Mouse (Mus musculus) frontal cortex, adult (tissue): ENCODE results near the gene Rpusd2.

ENCODE experiments used
- ATAC-seq: cut with Nextera tagmentation; 2 replicates; pipeline ENCODE4 v1.9.2; 2017; ENCODE audit warnings: mild to moderate bottlenecking, moderate library complexity, mixed read lengths; ENCODE audit not compliant: low TSS enrichment

Gene Rpusd2

DNA sequence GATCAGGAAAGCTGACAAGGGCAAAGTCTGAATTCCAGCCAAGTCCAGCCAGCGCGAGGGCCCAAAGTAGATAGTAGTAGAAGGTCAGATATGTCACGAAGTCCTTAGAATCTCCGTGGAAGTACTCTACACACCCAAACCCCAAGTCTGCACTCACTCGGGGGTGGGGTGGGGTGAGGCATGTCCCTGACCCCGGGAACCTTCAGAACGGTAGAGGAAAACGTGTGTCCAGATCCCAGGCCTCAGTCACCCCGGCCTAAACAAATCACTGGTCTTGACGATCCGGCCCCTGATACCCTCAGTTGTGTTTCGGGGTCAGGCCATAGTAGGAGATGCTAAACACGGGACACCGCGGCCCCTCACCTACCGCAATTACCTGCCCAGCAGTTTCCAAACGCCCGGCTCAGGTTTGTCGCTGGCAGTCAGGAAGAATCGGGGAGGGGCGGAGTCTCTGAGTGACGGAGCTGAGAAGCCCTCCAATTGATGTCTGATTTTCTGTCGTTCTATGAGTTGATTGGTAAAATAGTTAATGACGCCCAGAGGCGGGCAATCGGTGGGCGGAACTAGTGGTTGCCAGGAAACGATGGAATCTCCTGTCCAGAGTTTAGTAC lies 5.5 kb upstream of the Rpusd2 start, which contains the start of gene Ccdc32:
Gene Ccdc32 (minus strand): TSS at position 453 of the 611 bp plus-strand sequence.
- peak; percentile 99 for ATAC-seq

DNA sequence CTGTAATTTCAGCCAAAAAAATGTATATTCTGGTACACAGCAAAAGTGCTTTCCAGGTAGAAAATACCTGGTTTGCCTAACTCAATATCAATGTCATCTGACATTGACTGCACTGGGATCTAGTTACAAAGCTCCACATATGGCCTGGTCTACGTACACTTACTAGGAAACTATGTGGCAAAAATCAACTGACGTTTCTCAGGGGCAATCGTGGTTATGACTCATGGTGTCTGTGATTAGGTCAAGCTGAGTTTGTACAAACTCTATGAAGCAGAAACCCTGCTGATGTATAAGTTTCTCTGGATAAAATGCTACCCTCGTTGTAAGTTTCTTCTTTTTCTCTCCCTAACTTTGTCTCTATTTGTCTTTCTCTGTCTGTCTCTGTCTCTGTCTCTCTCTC lies 2.4 kb upstream of the Rpusd2 start:
- no peak for ATAC-seq

DNA sequence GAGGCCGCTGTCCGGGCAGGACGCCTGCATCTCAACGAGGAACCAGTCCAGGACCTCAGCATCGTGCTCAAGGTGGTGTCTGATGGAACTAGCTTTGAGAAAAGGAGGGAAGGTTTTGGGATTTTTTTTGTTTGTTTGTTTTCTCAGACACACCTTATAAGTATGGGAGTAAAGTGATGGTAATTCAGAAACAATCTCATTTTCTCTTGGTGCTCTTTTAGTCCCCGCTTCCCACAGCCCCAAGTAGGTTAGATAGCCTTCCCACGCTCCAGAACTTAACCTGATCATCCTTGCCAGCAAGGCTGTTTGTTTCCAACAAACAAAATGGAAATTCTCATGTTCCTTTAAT lies 781 bp downstream of the Rpusd2 start:
- ATAC-seq: no peak

DNA sequence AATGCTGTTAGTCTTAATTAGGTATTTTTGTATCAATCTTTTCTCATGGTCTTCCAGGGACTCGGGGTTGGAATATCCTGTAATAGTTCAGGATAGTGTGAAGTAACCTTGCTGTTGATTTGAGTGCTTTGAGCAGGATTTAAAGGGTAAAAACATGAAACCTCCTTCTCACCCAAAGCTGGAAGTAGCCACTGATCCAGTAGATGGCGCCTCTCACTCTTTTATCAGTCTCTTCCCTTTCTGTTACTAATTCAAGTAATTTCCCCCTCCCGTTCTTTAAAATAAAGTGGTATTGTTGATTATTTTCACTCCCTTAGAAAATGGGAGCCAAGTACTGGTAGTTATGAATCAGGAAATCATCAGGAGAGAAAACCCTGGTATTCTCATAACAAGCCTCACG lies 6.3 kb downstream of the Rpusd2 start:
- ATAC-seq: peak; percentile 76

DNA sequence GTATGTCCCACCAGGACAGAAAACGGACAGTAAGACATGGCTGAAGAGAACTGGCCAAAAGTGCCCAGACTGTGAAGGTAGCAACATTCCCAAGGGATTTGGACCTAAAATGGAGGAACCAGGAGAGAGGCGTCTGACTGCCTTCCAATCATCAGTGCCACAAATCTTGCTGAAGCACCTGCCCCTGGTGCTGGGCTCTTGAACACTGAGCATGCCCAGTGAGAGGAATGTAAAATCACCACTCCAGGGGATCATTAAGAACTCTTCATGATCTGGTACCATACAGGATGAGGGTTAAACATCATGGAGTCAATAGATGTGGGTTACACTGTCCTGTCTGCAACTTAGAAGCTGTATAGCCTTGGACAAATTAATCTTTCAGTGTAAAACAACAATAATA lies 10.6 kb downstream of the Rpusd2 start:
- ATAC-seq: no peak

DNA sequence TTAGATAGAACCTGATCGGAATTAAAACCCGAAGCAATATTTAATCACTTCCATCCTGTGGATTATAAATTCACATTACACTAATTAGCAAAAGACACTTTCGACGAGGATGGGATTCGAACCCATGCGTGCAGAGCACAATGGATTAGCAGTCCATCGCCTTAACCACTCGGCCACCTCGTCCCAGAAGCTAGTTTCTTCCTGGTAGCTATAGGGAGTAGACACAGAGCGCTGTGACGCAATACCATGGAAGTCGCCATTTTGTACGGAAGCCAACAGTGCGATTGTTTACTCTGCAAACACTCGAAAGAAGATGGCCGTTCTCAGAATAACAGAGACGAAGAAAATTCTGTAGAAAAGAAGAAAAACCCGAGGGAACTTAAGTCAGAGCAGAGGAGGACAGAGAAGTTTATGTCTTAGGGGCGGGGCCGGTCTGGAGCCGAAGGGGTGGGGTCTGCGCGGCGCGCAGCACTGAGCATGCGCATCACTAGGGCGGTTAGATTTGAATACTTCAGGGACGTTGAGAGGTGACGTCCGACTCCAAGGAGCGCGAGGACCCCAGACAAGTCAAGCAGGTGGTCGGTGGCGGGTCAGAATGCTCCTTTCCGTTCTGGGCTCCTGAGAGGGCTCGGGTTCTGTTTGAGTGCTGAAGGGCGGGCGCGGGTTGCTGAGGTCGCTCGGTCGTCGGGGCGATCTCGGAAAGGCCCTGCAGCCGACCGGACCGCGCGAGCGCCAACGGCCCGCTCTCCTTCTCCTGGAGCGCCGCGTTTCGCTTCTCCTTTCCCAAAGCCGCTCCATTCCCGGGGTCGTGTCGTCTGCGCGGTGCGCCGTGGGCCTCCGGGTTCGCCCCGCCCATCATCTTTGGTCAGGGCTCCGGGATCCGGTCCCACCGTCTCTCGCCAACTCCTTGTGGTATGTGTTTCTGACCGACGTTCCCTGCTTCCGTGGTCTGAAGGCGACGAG lies 12.3 kb downstream of the Rpusd2 start, which contains the start of gene Knl1:
Gene Knl1 (plus strand): TSS at position 471 of the 963 bp plus-strand sequence.
- peak; percentile 97 for ATAC-seq

DNA sequence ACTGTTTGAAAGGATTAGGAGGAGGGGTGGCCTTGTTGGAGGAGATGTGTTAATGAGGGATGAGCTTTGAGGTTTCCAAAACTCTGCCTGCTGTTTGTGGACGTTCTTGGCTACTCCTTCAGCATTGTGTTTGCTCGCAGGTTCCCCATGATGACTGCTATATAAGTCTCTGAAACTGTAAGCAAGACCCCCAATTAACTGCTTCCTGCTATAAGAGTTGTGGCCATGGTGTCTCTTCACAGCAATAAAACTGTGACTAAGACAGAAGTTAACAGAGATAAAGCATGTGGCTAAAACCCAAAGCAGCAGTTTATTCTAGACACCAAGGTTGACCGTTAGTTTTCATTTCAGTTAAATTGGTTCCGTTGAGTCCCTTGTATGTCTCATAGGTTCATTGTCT lies 13.3 kb downstream of the Rpusd2 start:
- no peak for ATAC-seq

DNA sequence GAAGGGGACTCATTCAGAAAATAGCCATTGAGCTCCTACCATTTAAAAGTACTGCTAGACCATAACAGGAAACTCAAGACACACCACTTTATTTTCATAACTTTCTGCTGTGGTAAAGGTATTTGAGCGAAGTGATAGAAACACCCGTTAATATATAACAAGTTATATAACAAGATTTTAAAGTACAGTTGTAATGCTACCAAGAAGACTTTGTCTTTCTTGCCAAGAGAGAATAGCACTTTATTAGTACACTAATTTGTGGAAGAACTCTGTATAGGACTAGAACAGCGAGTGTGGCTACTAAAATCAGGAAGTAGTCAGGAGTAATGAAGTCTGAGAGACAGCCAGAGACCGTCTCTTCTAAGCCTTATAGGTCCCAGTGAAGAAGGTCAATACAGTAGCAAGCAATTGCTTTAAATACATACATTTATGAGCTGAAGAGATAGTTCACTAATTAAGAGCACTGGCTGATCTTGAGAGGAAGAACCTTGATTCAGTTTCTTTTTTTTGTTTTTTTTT lies 15.6 kb downstream of the Rpusd2 start:
- ATAC-seq: no peak

DNA sequence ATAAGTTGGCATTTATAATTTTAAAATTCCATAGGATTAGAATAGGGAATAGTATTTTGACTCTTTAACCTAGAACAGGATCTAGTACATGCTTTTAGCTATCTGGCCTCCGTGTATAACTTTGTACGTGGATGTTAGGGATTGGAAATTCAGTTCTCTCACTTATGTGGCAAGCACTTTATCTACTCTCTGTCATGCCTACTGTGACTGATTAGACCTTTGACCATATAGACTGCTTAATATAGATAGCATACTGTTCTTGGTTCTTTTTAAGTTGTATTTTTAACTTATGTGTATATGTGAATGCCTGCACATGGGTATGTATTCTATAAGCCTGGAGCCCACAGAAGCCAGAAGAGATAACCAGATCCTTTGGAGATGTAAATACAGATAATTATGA lies 25.5 kb downstream of the Rpusd2 start:
- ATAC-seq: no peak

DNA sequence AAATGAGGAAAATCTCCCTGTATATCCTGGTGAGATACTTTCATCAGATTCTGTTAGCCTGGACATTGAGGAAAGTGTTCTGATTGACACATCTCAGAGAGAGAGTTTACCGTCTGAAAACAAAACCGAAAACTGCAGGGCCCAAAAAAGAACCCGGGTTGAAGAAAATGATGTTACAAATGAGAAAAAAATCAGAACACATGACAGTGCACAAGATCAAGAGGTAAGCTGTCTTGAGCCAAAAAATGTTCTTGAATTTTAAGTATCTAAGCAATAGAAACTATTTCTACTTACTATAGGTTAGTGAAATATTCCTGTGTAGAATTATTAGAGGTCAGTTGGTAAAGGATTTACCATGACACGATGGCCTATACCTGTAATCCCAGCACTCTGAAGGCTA lies 37.8 kb downstream of the Rpusd2 start:
- ATAC-seq: no peak

DNA sequence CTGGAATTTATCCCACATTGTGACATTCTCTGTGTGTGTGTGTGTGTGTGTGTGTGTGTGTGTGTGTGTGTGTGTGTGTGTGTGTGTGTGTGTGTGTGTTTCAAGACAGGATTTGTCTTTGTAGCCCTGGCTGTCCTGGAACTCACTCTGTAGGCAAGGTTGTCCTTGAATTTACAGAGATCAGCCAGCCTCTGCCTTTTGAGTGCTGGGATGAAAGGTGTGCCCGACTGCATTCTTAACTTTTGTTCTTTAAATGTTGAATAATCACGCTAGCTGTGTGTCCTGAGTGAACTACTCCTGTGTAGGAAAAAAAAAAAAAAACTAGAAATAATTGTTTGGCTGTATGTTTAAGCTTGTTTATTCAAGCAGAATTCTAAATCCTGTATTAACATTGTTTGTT lies 51.6 kb downstream of the Rpusd2 start:
- ATAC-seq: no peak
